Mouse (Mus musculus): Measurements from ENCODE around the gene Olfr609. TPM values are rescaled to one million over a fixed set of nuclear protein-coding genes. Genes with fewer than 3 reads are reported as not detected.
"Not testable (repeated sequence)": the region's sequence is repeated elsewhere in the genome, so short reads cannot be mapped to it uniquely, and the experiment has no call there.

Gene Olfr609
- not detected for polyA plus RNA-seq (2017; shearing (Covaris generic))

DNA sequence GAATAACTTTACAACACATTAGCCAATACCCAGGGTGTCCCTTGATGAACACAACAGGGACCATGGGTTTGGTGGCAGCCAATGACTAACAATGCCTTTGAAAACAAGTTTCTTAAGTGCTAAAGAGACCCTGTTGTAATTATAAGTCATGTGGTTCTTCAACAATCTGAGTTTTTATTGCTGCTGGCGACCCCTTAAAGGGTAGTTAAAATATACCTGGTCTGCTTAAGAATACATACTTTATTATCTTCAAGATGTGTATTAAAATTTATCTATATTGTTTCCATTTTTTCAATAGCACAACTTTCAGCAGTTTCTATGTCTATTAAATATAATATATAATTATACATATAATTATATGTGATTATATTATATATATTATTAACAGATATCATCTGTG is at the start of gene Olfr609:
Olfr609 (minus strand) TSS at position 101 of the 400 bp plus-strand sequence.
- ATAC-seq = no peak

- not testable (repeated sequence) for ATAC-seq
Observed at GRCm38 (mm10) chr7:103542617-103543016, 44.8 kb upstream of the Olfr609 start, which contains the start of gene Olfr612. Gene Olfr612, minus strand, starts transcription at chr7:103542717.

DNA sequence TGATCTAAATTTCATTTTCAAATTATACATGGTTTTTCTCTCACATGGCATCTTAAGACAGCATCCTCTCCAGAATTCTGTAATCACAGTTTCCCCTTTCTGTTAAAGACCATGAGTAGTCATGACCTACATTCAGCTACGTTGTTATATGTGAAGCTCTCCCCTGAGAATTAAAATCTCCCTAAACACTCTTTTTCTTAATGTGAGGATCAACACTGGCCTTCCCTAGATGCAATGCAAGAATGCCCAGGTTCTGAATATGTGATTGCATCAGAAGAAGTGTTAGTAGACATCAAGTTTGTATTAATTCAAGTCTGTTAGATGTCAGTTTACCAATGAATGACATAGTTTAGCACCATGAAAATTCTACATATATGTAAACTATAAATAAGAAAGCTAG is 22.9 kb upstream of the Olfr609 start, which contains the start of gene Olfr611:
Olfr611 (minus strand) TSS at position 101 of the 400 bp plus-strand sequence.
- not testable (repeated sequence) for ATAC-seq

DNA sequence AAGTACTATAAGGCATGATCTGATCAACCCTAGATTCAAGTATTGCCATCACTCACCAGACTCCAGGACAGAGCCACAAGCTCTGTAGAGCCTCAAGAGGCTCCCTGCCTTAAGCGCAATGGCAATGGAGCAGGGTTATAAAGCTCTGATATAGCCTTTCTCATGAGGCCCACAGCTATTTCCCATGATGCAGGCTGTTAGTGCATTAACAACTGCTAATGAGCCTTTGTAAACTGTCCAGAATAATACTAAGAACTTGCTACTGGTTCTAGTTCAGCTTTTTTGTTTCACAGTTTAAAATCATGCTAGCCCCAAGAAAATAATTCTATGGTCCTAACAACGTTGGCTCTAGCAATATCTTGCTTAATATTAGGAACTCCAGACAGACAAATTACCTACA is 14.2 kb upstream of the Olfr609 start, which contains the start of gene Olfr610:
Olfr610 (minus strand) TSS at position 101 of the 400 bp plus-strand sequence.
- ATAC-seq = no peak

- ATAC-seq = not testable (repeated sequence)
Observed at GRCm38 (mm10) chr7:103477106-103477505, 20.8 kb downstream of the Olfr609 start.

- ATAC-seq = no peak
Observed at GRCm38 (mm10) chr7:103469577-103469976, 28.3 kb downstream of the Olfr609 start, which contains the start of gene Olfr608. Gene Olfr608, plus strand, starts transcription at chr7:103469877.

GRCm38 (mm10) chr7:103460590-103460989 is 37.3 kb downstream of the Olfr609 start:
- no peak for ATAC-seq

DNA sequence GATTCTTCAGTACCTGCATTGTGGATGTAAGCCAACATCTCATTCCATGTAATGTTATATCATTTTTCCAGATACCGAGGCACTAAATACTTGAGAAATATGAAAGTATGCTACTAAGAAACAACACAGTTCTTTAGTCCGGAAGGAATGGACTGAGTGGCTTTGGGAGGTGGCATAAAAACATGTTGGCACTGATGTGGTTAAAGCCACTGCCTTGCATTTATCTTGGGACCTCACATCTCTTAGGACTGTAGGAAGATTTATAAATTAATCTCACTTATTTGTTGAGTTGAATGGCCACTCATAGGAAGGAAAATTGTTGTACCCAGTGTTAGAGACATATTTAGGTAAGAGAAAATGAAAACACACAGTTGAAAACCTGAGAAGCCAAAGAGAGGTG is 49.1 kb downstream of the Olfr609 start, which contains the start of gene Olfr606:
Olfr606 (plus strand) TSS at position 301 of the 400 bp plus-strand sequence.
- ATAC-seq = no peak

DNA sequence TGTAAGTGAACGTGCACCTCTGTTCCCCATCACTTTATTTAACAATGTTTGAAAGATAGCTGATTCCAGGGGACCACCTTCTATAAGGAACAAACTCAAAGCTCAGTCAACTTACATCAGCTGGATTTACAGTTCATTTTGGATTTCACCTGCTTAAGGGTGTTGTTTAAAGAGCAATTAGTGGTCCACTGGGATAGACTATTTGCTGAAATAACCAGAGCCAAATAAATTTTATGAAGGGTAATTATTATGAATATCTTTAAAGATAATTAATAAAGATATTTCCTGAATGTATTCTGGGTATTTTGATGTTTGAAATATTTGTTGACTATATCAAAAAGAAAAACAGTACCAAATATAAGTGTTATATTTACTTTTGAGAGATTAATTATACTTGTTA is 52.5 kb downstream of the Olfr609 start, which contains the start of gene Olfr605:
Olfr605 (minus strand) TSS at position 101 of the 400 bp plus-strand sequence.
- ATAC-seq = no peak

Other genes with a start within 250 kb of the Olfr609 start
- not detected for gene Usp17ld, start 245.6 kb downstream of the Olfr609 start, polyA plus RNA-seq (2017; shearing (Covaris generic))
- gene Olfr596, start 192.4 kb downstream of the Olfr609 start, polyA plus RNA-seq (2017; shearing (Covaris generic)) = not detected
- not detected for gene Olfr597, start 181.7 kb downstream of the Olfr609 start, polyA plus RNA-seq (2017; shearing (Covaris generic))
- gene Olfr598, start 174.5 kb downstream of the Olfr609 start, polyA plus RNA-seq (2017; shearing (Covaris generic)) = not detected
- gene Olfr599, start 162.1 kb downstream of the Olfr609 start, polyA plus RNA-seq (2017; shearing (Covaris generic)) = not detected
- gene Olfr600, start 148.4 kb downstream of the Olfr609 start, polyA plus RNA-seq (2017; shearing (Covaris generic)) = not detected
- under 1 TPM in 1 of 2 experiments, not detected in 1; 0.19 TPM for gene Olfr601, start 135.4 kb downstream of the Olfr609 start, polyA plus RNA-seq (2017; shearing (Covaris generic))
- gene Olfr603, start 111.9 kb downstream of the Olfr609 start, polyA plus RNA-seq (2017; shearing (Covaris generic)) = under 1 TPM in 1 of 2 experiments, not detected in 1; 0.67 TPM
- not detected for gene Usp17lc, start 83.0 kb downstream of the Olfr609 start, polyA plus RNA-seq (2017; shearing (Covaris generic))
- gene Olfr605, start 52.6 kb downstream of the Olfr609 start, polyA plus RNA-seq (2017; shearing (Covaris generic)) = not detected
- not detected for gene Olfr606, start 49.0 kb downstream of the Olfr609 start, polyA plus RNA-seq (2017; shearing (Covaris generic))
- under 1 TPM in 1 of 2 experiments, not detected in 1; 0.12 TPM for gene Olfr607, start 33.9 kb downstream of the Olfr609 start, polyA plus RNA-seq (2017; shearing (Covaris generic))
- gene Olfr608, start 28.2 kb downstream of the Olfr609 start, polyA plus RNA-seq (2017; shearing (Covaris generic)) = not detected
- gene Olfr610, start 14.1 kb upstream of the Olfr609 start, polyA plus RNA-seq (2017; shearing (Covaris generic)) = not detected
- not detected for gene Olfr611, start 22.8 kb upstream of the Olfr609 start, polyA plus RNA-seq (2017; shearing (Covaris generic))
- gene Olfr612, start 44.7 kb upstream of the Olfr609 start, polyA plus RNA-seq (2017; shearing (Covaris generic)) = not detected
- gene Olfr613, start 50.0 kb upstream of the Olfr609 start, polyA plus RNA-seq (2017; shearing (Covaris generic)) = not detected
- gene Olfr615, start 58.0 kb upstream of the Olfr609 start, polyA plus RNA-seq (2017; shearing (Covaris generic)) = not detected
- gene Olfr616, start 71.1 kb upstream of the Olfr609 start, polyA plus RNA-seq (2017; shearing (Covaris generic)) = not detected
- gene Olfr617, start 75.0 kb upstream of the Olfr609 start, polyA plus RNA-seq (2017; shearing (Covaris generic)) = not detected
- gene Olfr618, start 92.0 kb upstream of the Olfr609 start, polyA plus RNA-seq (2017; shearing (Covaris generic)) = not detected
- gene Olfr619, start 102.5 kb upstream of the Olfr609 start, polyA plus RNA-seq (2017; shearing (Covaris generic)) = not detected
- gene Olfr620, start 114.5 kb upstream of the Olfr609 start, polyA plus RNA-seq (2017; shearing (Covaris generic)) = 1 to 10 TPM in 1 of 2 experiments, not detected in 1; 1.3 TPM
- not detected for gene Olfr622, start 144.6 kb upstream of the Olfr609 start, polyA plus RNA-seq (2017; shearing (Covaris generic))
- gene Olfr623, start 165.6 kb upstream of the Olfr609 start, polyA plus RNA-seq (2017; shearing (Covaris generic)) = not detected
- gene Olfr624, start 173.1 kb upstream of the Olfr609 start, polyA plus RNA-seq (2017; shearing (Covaris generic)) = not detected
- gene Olfr625-ps1, start 184.7 kb upstream of the Olfr609 start, polyA plus RNA-seq (2017; shearing (Covaris generic)) = not detected
- not detected for gene Olfr243, start 216.6 kb upstream of the Olfr609 start, polyA plus RNA-seq (2017; shearing (Covaris generic))
- gene Olfr628, start 232.3 kb upstream of the Olfr609 start, polyA plus RNA-seq (2017; shearing (Covaris generic)) = not detected
- gene Olfr629, start 246.9 kb upstream of the Olfr609 start, polyA plus RNA-seq (2017; shearing (Covaris generic)) = not detected